Mouse (Mus musculus) small intestine, adult 2 months (tissue): ENCODE data around the gene Olfr66. TPM values are rescaled to one million over a fixed set of nuclear protein-coding genes. Genes with fewer than 3 reads are reported as not detected.

Experiments used
- H3K27ac ChIP-seq: fragments of 200-500 bp; 2 replicates; pipeline ENCODE4 v1.5.1; 2012; ENCODE audit warnings: low read depth, low read length, control low read depth, inconsistent platforms; ENCODE audit not compliant: insufficient read depth
- H3K27me3 ChIP-seq: fragments of 200-500 bp; 2 replicates; pipeline ENCODE4 v1.6.1; 2012; ENCODE audit warnings: mild to moderate bottlenecking, moderate library complexity, low read length, inconsistent platforms; ENCODE audit not compliant: control insufficient read depth, insufficient read depth
- H3K36me3 ChIP-seq: fragments of 200-500 bp; 2 replicates; pipeline ENCODE4 v1.6.1; 2012; ENCODE audit warnings: mild to moderate bottlenecking, low read length, control low read depth, inconsistent platforms; ENCODE audit not compliant: control insufficient read depth, insufficient read depth
- H3K4me1 ChIP-seq: fragments of 200-500 bp; 2 replicates; pipeline ENCODE4 v1.6.1; 2012; ENCODE audit warnings: low read length, inconsistent platforms, mixed read lengths; ENCODE audit not compliant: control insufficient read depth, insufficient read depth, insufficient read length
- H3K4me3 ChIP-seq: fragments of 200-500 bp; 2 replicates; pipeline ENCODE4 v1.5.1; 2012; ENCODE audit warnings: low read depth, mild to moderate bottlenecking, control low read depth, inconsistent platforms, low read length, moderate library complexity
- CTCF ChIP-seq: fragments of 200-500 bp; IDR thresholded peaks from 2 replicates; pipeline ENCODE4 v1.5.1; 2012; ENCODE audit warnings: low read depth, mild to moderate bottlenecking, control low read depth, inconsistent platforms, low read length, moderate library complexity, mixed read lengths; ENCODE audit not compliant: insufficient replicate concordance, insufficient read length; ENCODE audit errors: extremely low read depth
- POLR2A ChIP-seq: fragments of 200-500 bp; IDR thresholded peaks from 2 replicates; pipeline ENCODE4 v1.6.1; 2012; ENCODE audit warnings: low read depth, mild to moderate bottlenecking, control low read depth, inconsistent platforms, low read length, moderate library complexity
- WGBS: fragments of 180-500 bp; shearing (Covaris S2); methylation state at CpG from one replicate; pipeline ENCODE4 v1.1.7; 2018; 5-methylcytosine and 5-hydroxymethylcytosine counted together
- polyA plus RNA-seq: library from polyadenylated mRNA; depleted of rRNA; stranded (reverse); fragments of >200 nt; gene quantifications from 2 replicates; pipeline ENCODE4 v1.2.3, GENCODE M21; 2012; rRNA removed

The Olfr66 gene
- polyA plus RNA-seq: not detected in 2 replicates

DNA sequence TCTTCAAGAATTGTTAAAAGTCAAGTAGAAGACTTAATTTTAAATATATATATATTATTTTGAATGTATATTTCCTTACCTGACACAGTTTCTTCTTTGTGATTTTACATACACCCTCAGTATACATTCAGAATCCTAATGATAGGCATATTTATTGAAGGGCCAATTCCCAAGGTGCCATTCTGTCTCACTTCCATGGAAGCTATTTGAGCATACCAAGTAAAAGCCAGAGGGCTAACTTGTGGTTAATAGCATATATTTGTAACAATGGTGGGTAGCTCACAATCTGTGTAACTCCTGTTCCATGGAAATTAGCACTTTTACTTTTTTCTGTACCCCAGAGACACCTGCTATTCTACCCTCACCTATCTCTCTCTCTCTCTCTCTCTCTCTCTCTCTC lies at the start of gene Olfr66:
Olfr66 (minus strand) TSS at position 101 of the 400 bp plus-strand sequence.
- H3K4me3 ChIP-seq: no peak within 1 kb of the TSS
- TF ChIP-seq CTCF (no peak), POLR2A (no peak)
- H3K27me3 ChIP-seq: no peaks in the 10 kb centered on the region
- no peak within 1 kb of the TSS for H3K27ac ChIP-seq
- H3K4me1 ChIP-seq: no peaks in the 10 kb centered on the region
- no peaks in the 10 kb centered on the region for H3K36me3 ChIP-seq

DNA sequence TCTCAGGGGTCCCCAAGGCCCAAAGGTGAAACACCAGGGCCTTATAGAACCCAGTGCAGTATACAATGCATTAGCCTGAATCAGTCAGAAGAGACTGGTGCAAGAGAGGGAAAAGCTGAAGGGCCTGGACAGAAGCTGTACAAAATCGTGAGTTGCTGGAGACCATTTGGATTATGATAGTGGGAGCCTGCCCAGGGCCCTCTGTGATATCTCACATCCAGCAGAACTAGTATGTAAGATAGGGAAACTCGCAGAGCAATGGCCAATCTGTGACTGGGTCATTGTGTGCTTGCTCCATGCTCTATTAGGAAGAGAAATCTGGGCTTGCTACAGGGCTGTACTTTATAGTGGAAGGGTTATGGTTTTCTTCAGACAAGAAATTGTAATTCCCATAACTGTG lies 48.2 kb upstream of the Olfr66 start, which contains the start of gene Olfr632:
Olfr632 (plus strand) TSS at position 84 of the 400 bp plus-strand sequence.
- no peak for TF ChIP-seq POLR2A
- TF ChIP-seq CTCF: no peak
- H3K36me3 ChIP-seq: no peaks in the 10 kb centered on the region
- H3K4me3 ChIP-seq: no peak within 1 kb of the TSS
- H3K4me1 ChIP-seq: no peaks in the 10 kb centered on the region
- WGBS: 67% methylated on average over 2 of the region's 2 CpGs
- no peaks in the 10 kb centered on the region for H3K27me3 ChIP-seq
- H3K27ac ChIP-seq: no peak within 1 kb of the TSS

DNA sequence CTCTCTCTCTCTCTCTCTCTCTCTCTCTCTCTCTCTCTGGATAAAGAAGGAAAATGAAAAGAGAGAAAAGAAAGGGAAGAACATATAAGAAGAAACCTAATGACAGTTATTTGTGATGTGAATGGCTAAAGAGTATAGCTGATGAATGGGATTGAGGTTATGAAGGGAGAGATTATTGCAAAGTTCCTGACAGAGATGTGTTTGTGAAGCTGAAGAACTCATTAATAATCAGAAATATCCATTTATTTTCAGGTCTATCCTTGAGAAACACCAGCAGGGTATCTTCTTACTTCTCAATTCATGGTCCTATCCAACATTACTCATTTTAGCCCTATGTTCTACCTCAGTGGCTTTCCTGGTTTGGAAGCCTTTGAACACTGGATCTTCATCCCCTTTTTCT lies 42.5 kb upstream of the Olfr66 start, which contains the start of gene Olfr631:
Olfr631 (plus strand) TSS at position 301 of the 400 bp plus-strand sequence.
- Histone ChIP-seq H3K36me3 (no peaks in the 10 kb centered on the region), H3K4me1 (no peaks in the 10 kb centered on the region), H3K4me3 (no peak within 1 kb of the TSS), H3K27ac (no peak within 1 kb of the TSS), H3K27me3 (no peaks in the 10 kb centered on the region)
- TF ChIP-seq POLR2A: no peak
- TF ChIP-seq CTCF: no peak

DNA sequence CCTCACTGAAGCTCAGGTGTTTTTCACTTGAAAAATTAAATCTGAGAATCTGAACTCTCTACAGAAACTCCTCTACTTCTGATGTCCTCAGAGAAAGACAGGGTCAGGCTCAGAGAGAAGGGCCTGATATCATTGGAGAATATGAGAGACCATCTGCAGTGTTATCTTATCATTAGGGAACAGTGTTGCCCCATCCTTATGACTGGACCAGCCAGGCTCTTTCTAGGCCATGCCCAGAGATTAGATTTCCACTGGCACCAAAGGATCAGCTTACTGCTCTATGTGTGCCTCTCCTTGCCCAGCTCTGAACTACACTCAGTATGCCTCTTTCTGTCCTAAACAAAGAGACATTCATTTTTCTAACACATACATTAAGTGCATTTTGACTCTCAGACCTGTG lies 29.3 kb upstream of the Olfr66 start:
- H3K36me3 ChIP-seq: no peaks in the 10 kb centered on the region
- H3K27me3 ChIP-seq: no peaks in the 10 kb centered on the region
- TF ChIP-seq CTCF (no peak), POLR2A (no peak)
- no peak overlapping the region for H3K4me3 ChIP-seq
- no peak overlapping the region for H3K27ac ChIP-seq
- no peaks in the 10 kb centered on the region for H3K4me1 ChIP-seq

DNA sequence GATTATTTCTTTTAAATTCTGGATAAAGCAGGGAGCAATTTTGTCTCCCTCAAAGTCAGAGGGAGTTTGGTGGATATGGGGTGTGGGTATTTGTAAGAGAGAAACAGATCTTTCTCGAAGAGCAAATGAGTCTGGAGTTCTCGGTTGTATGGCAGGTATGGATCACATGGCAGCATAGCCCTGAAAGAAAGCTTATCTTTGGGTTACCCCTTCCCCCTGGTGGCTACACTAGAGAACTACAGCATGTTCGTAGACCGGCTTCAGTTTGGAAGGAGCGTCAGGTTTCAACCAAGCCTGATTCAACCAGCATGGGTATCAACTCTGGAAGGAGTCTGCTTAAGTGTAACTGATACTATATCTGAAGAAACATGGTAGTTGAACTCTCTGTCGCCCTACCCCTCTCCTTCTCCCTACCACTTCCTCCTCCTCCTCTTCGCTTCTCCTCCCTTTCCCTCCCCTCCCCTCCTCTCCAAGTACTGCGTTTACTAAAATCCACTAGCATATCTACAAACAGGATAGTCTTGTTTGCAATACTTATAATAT lies 27.0 kb upstream of the Olfr66 start:
- Histone ChIP-seq H3K36me3 (no peaks in the 10 kb centered on the region), H3K4me3 (no peak overlapping the region), H3K27me3 (no peaks in the 10 kb centered on the region), H3K27ac (no peak overlapping the region), H3K4me1 (no peaks in the 10 kb centered on the region)
- TF ChIP-seq CTCF (0 out of 2 replicates have a peak, but pooled peaks have one; percentile 7), POLR2A (no peak)
- WGBS: 73% methylated on average over 8 of the region's 8 CpGs

DNA sequence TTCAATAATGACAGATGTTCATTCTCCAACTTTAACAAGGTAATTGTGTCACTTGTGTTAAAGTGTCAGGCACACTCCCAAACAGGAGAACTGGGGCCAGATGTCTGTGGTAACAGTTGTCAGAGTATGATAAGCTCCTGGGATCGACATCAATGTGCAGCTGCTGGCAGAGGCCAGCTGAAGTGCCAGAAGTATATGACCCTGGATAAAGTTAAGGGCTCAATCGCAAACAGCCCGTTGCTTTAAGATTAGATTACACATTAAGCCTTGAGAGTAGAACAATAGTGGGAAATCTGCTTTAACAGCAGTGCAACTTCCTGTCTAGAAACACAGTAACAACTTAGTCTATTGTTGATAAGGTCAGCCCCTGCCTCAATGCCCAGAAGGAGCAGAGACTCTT lies 24.0 kb upstream of the Olfr66 start:
- 6% methylated on average over 3 of the region's 3 CpGs for WGBS
- TF ChIP-seq CTCF (no peak), POLR2A (no peak)
- H3K27ac ChIP-seq: no peak overlapping the region
- no peak overlapping the region for H3K4me3 ChIP-seq
- H3K4me1 ChIP-seq: no peaks in the 10 kb centered on the region
- no peaks in the 10 kb centered on the region for H3K27me3 ChIP-seq
- no peaks in the 10 kb centered on the region for H3K36me3 ChIP-seq

DNA sequence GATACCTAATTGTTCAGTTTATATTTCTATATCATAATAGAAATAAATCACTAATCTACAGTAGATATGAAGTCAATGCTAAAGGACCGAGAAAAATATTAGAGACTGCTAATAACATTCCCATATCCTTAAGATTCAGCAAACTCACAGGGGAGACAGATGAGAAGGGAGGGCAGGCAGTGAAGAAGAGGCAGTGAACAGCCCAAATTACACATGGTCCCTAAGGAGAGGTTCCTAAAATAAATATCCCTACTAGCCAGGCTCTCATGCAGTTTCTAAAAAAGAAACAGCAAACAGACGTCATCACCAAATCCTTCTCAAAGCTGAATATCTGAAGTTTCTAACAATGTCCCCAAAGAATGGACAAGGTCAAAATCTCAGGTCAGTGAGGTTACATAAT lies 17.1 kb upstream of the Olfr66 start, which contains the start of gene Olfr65:
Olfr65 (plus strand) TSS at position 301 of the 400 bp plus-strand sequence.
- Histone ChIP-seq H3K4me3 (no peak within 1 kb of the TSS), H3K36me3 (no peaks in the 10 kb centered on the region), H3K27me3 (no peaks in the 10 kb centered on the region), H3K27ac (no peak within 1 kb of the TSS), H3K4me1 (no peaks in the 10 kb centered on the region)
- 78% methylated on average over 2 of the region's 2 CpGs for WGBS
- TF ChIP-seq CTCF: no peak
- TF ChIP-seq POLR2A: no peak
